8 mouse cellular contexts compared by ENCODE assay signal in genomic region chr7:97480821-97481339, GRCm38 (mm10). TPM values are rescaled to one million over a fixed set of nuclear protein-coding genes. Genes with fewer than 3 reads are reported as not detected.
DNase-seq lines count a peak whose midpoint lies in the region; ATAC-seq lines count a peak whose summit lies in the region.

TSS of gene Ints4 (plus strand) at chr7:97480956.

- no peaks in the 10 kb centered on the region for H3K27me3 ChIP-seq in intestine, embryonic 14.5 days (replicated peaks; ENCODE audit: control insufficient read depth, insufficient read depth, low read length)

- H3K4me1 ChIP-seq in intestine, embryonic 14.5 days (replicated peaks; ENCODE audit: control insufficient read depth, insufficient read depth, low read length), result peaks cover 13% of the 10 kb centered on the region; the same call in 1 of the 2 replicates

- ATAC-seq in intestine, embryonic 14.5 days (replicated peaks; ENCODE audit: low FRiP score, low TSS enrichment, low read depth), result peak; percentile 97

- peak within 1 kb of the TSS; percentile 91 for H3K4me2 ChIP-seq in intestine, embryonic 14.5 days (ENCODE audit: low read length)

- H3K4me3 ChIP-seq in intestine, embryonic 14.5 days (ENCODE audit: low read depth, low read length), result peak within 1 kb of the TSS; percentile 89

- intact Hi-C loops in left cerebral cortex, postnatal 14 days (cut with DNase I), result loop anchor here (2.0 to 10.0 kb wide), 3 partner anchors 59 to 184 kb away; partner anchors contain the start of genes Aamdc and Rsf1

- peak within 1 kb of the TSS; percentile 64 for H3K9ac ChIP-seq in intestine, embryonic 14.5 days (ENCODE audit: low read length)

- under 1% methylated on average over 24 of the region's 24 CpGs for WGBS in intestine, embryonic 14.5 days

- H3K36me3 ChIP-seq in intestine, embryonic 14.5 days (ENCODE audit: control insufficient read depth, insufficient read depth, low read length), result peaks cover 13% of the 10 kb centered on the region

- H3K9me3 ChIP-seq in intestine, embryonic 14.5 days (ENCODE audit: control insufficient read depth, low read length), result no peaks in the 10 kb centered on the region

- H3K27ac ChIP-seq in intestine, embryonic 14.5 days (ENCODE audit: low read depth), result peak within 1 kb of the TSS; percentile 30; the same call in 1 of the 2 replicates

- DNase-seq in adrenal gland, adult 18-20 months (ENCODE audit: low spot score in 2 of 2), result peak; percentile 81 to 82
- DNase-seq in embryo, embryonic 11 days, result peak; percentile 95
- peak; percentile 93 for DNase-seq in gastrocnemius, postnatal 25 days
- DNase-seq in intestine, embryonic 14.5 days (ENCODE audit: low spot score), result peak; percentile 87
- DNase-seq in left cerebral cortex, postnatal 14 days (ENCODE audit: low spot score in 2 of 2), result peak; percentile 94 to 95
- peak; percentile 93 for DNase-seq in mesoderm, embryonic 11.5 days (ENCODE audit: low read depth, low spot score)
- DNase-seq in right cerebral cortex, postnatal 36 days (ENCODE audit: low spot score in 2 of 2), result peak; percentile 91 to 96
- DNase-seq in yolk sac, embryonic 10.5 days (ENCODE audit: low spot score), result peak; percentile 95

RNA-seq across cellular contexts. Expression of gene Ints4, which starts in this region (rescaled TPM):
- total RNA-seq in adrenal gland, adult 18-20 months (2021), result 10 to 100 TPM; 52.0 to 56.0 TPM
- 10 to 100 TPM; 22.7 to 22.8 TPM for total RNA-seq in gastrocnemius, postnatal 25 days (2021)
- polyA plus RNA-seq in intestine, embryonic 14.5 days (2014; fragmentation: Nextera tagmentation; extraction: Ambion mirVana), result 56.4 and 64.1 TPM in 2 replicates
- total RNA-seq in left cerebral cortex, postnatal 14 days (2021), result 10 to 100 TPM; 27.2 to 27.3 TPM

Comparison
In these comparisons a context has a peak if more than half of its experiments do, and no peak if none do; other contexts are left out.
1. Peak in every context shown above with its lines: DNase-seq, ATAC-seq, H3K4me3 ChIP-seq and H3K27ac ChIP-seq.